Mouse (Mus musculus): Measurements from ENCODE around the gene Fam53b.
A peak's percentile ranks its signal among the peaks of the same experiment; 100 is the strongest.

The Fam53b gene

GRCm38 (mm10) chr7:132738844-132739243, 74.8 kb downstream of the Fam53b start:
- ATAC-seq (ENCODE audit: low TSS enrichment) = no peak

GRCm38 (mm10) chr7:132736099-132736862, 77.4 kb downstream of the Fam53b start:
- ATAC-seq (ENCODE audit: low TSS enrichment) = peak; percentile 48

GRCm38 (mm10) chr7:132735145-132735544, 78.5 kb downstream of the Fam53b start:
- ATAC-seq (ENCODE audit: low TSS enrichment) = no peak

GRCm38 (mm10) chr7:132734222-132734621, 79.5 kb downstream of the Fam53b start:
- ATAC-seq (ENCODE audit: low TSS enrichment) = no peak

- no peak for ATAC-seq (ENCODE audit: low TSS enrichment)
Measured at GRCm38 (mm10) chr7:132733521-132733920, 80.2 kb downstream of the Fam53b start.

- no peak for ATAC-seq (ENCODE audit: low TSS enrichment)
Measured at GRCm38 (mm10) chr7:132732136-132732789, 81.4 kb downstream of the Fam53b start.

- ATAC-seq (ENCODE audit: low TSS enrichment) = no peak
Measured at GRCm38 (mm10) chr7:132731558-132731957, 82.1 kb downstream of the Fam53b start.

GRCm38 (mm10) chr7:132730510-132730909, 83.2 kb downstream of the Fam53b start:
- no peak for ATAC-seq (ENCODE audit: low TSS enrichment)

GRCm38 (mm10) chr7:132729093-132729831, 84.4 kb downstream of the Fam53b start:
- no peak for ATAC-seq (ENCODE audit: low TSS enrichment)

- ATAC-seq (ENCODE audit: low TSS enrichment) = no peak
Measured at GRCm38 (mm10) chr7:132726106-132726861, 87.4 kb downstream of the Fam53b start.

- ATAC-seq (ENCODE audit: low TSS enrichment) = no peak
Measured at GRCm38 (mm10) chr7:132724501-132725062, 89.1 kb downstream of the Fam53b start.

- ATAC-seq (ENCODE audit: low TSS enrichment) = peak; percentile 22
Measured at GRCm38 (mm10) chr7:132723906-132724305, 89.8 kb downstream of the Fam53b start.

- ATAC-seq (ENCODE audit: low TSS enrichment) = no peak
Measured at GRCm38 (mm10) chr7:132722401-132723370, 91.0 kb downstream of the Fam53b start.

- ATAC-seq (ENCODE audit: low TSS enrichment) = peak; percentile 36
Measured at GRCm38 (mm10) chr7:132720562-132720961, 93.1 kb downstream of the Fam53b start.

- no peak for ATAC-seq (ENCODE audit: low TSS enrichment)
Measured at GRCm38 (mm10) chr7:132719570-132719969, 94.1 kb downstream of the Fam53b start.

GRCm38 (mm10) chr7:132715259-132715658, 98.4 kb downstream of the Fam53b start:
- ATAC-seq (ENCODE audit: low TSS enrichment) = no peak

- ATAC-seq (ENCODE audit: low TSS enrichment) = peak; percentile 60
Measured at GRCm38 (mm10) chr7:132714236-132714923, 99.3 kb downstream of the Fam53b start.

- no peak for ATAC-seq (ENCODE audit: low TSS enrichment)
Measured at GRCm38 (mm10) chr7:132713483-132714126, 100.1 kb downstream of the Fam53b start.

GRCm38 (mm10) chr7:132712956-132713355, 100.7 kb downstream of the Fam53b start:
- no peak for ATAC-seq (ENCODE audit: low TSS enrichment)

All from frontal cortex, adult (tissue).